Mouse (Mus musculus) liver, adult 2 months (tissue): ENCODE data around the gene Stab1.

Experiments
- CTCF ChIP-seq: fragments of 200-500 bp; IDR thresholded peaks from 2 replicates; pipeline ENCODE4 v1.5.1; 2011; ENCODE audit warnings: low read depth, low read length, control low read depth
- POLR2A ChIP-seq: fragments of 200-500 bp; IDR thresholded peaks from 2 replicates; pipeline ENCODE4 v1.6.1; 2011; ENCODE audit warnings: low read length, control low read depth; ENCODE audit not compliant: insufficient read depth; ENCODE audit errors: extremely low read depth

DNA sequence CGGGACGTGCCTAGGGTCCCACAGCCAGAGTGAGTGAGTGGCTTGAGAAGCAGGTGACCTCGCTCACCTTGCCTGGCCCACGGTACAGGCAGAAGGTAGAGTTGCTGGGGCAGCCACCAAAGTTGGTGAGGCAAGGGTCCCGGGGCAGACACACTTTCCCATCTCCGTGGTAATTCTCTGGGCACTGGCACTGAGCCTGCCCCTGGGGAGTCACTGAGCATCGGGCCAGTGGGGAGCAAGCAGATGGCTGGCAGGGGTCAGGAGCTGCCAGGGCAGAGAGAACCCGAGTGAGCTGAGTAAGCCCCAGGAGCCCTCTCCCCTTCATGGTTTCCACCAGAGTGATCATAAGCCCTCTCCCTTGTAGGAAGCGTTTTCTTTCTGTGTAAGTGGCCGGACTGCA is 6.8 kb downstream of the Stab1 start:
- TF ChIP-seq POLR2A: no peak
- TF ChIP-seq CTCF: no peak
